Mouse (Mus musculus) adrenal gland, postnatal 10 days (tissue): ENCODE data around the gene Slc41a2. TPM values are rescaled to one million over a fixed set of nuclear protein-coding genes. Genes with fewer than 3 reads are reported as not detected.
"Not testable (repeated sequence)": the region's sequence is repeated elsewhere in the genome, so short reads cannot be mapped to it uniquely, and the experiment has no call there.

Experiments
- DNase-seq: peaks from one replicate; pipeline ENCODE4 v3.0.0; 2021; ENCODE audit warnings: mixed read lengths
- total RNA-seq, 2 experiments: library from RNA; stranded (reverse); gene quantifications; 2 replicates each; pipeline ENCODE4 v1.2.3; 2021

The Slc41a2 gene
- total RNA-seq, 2 experiments from 2014 or later = 4.5 to 5.2 TPM

GRCm38 (mm10) chr10:83353680-83354332 lies 16.1 kb upstream of the Slc41a2 start:
- peak; percentile 28 for DNase-seq

GRCm38 (mm10) chr10:83351779-83352178 lies 14.1 kb upstream of the Slc41a2 start:
- not testable (repeated sequence) for DNase-seq

GRCm38 (mm10) chr10:83350689-83351088 lies 13.0 kb upstream of the Slc41a2 start:
- no peak for DNase-seq

- no peak for DNase-seq
Measured at GRCm38 (mm10) chr10:83347494-83347893, 9.8 kb upstream of the Slc41a2 start.

GRCm38 (mm10) chr10:83346359-83346736 lies 8.7 kb upstream of the Slc41a2 start:
- no peak for DNase-seq

GRCm38 (mm10) chr10:83345693-83346358 lies 8.1 kb upstream of the Slc41a2 start:
- DNase-seq = no peak

- DNase-seq = no peak
Measured at GRCm38 (mm10) chr10:83343828-83344685, 6.4 kb upstream of the Slc41a2 start.

GRCm38 (mm10) chr10:83343171-83343570 lies 5.5 kb upstream of the Slc41a2 start:
- DNase-seq = peak; percentile 62

GRCm38 (mm10) chr10:83341226-83341625 lies 3.5 kb upstream of the Slc41a2 start:
- no peak for DNase-seq

GRCm38 (mm10) chr10:83337971-83338598 lies 403 bp upstream of the Slc41a2 start:
- no peak for DNase-seq

- DNase-seq = no peak
Measured at GRCm38 (mm10) chr10:83336336-83336735, 1.3 kb downstream of the Slc41a2 start.

- no peak for DNase-seq
Measured at GRCm38 (mm10) chr10:83332581-83332980, 5.1 kb downstream of the Slc41a2 start.

GRCm38 (mm10) chr10:83331811-83332210 lies 5.9 kb downstream of the Slc41a2 start:
- no peak for DNase-seq

GRCm38 (mm10) chr10:83330336-83330735 lies 7.3 kb downstream of the Slc41a2 start:
- DNase-seq = no peak

- DNase-seq = no peak
Measured at GRCm38 (mm10) chr10:83328791-83329190, 8.9 kb downstream of the Slc41a2 start.

GRCm38 (mm10) chr10:83326648-83327285 lies 10.9 kb downstream of the Slc41a2 start:
- DNase-seq = no peak

GRCm38 (mm10) chr10:83325903-83326302 lies 11.8 kb downstream of the Slc41a2 start:
- no peak for DNase-seq

- DNase-seq = no peak
Measured at GRCm38 (mm10) chr10:83324871-83325270, 12.8 kb downstream of the Slc41a2 start.

- no peak for DNase-seq
Measured at GRCm38 (mm10) chr10:83322551-83323100, 15.1 kb downstream of the Slc41a2 start.

- no peak for DNase-seq
Measured at GRCm38 (mm10) chr10:83321528-83321927, 16.2 kb downstream of the Slc41a2 start.

GRCm38 (mm10) chr10:83320870-83321269 lies 16.8 kb downstream of the Slc41a2 start:
- DNase-seq = peak; percentile 42

- DNase-seq = no peak
Measured at GRCm38 (mm10) chr10:83320396-83320795, 17.3 kb downstream of the Slc41a2 start.
